Mouse (Mus musculus) cerebellum, adult 18-20 months (tissue): ENCODE measurements at regions not wholly inside any gene's neighbourhood (a gene's known extent, or its start where the extent isn't known, plus 50 kb on each side); places are given as distances from the start of the nearest gene placed in this dataset.
A peak's percentile ranks its signal among the peaks of the same experiment; 100 is the strongest.
"Not testable (repeated sequence)": the region's sequence is repeated elsewhere in the genome, so short reads cannot be mapped to it uniquely, and the experiment has no call there.

Experiments
- DNase-seq, 2 experiments: peaks; one replicate each; pipeline ENCODE4 v3.0.0; 2021

- not testable (repeated sequence) for DNase-seq
Observed at GRCm38 (mm10) chr17:93067850-93068249, 131.0 kb upstream of the Adcyap1 start.

GRCm38 (mm10) chr17:93068489-93068888 lies 130.3 kb upstream of the Adcyap1 start:
- DNase-seq: no peak

DNA sequence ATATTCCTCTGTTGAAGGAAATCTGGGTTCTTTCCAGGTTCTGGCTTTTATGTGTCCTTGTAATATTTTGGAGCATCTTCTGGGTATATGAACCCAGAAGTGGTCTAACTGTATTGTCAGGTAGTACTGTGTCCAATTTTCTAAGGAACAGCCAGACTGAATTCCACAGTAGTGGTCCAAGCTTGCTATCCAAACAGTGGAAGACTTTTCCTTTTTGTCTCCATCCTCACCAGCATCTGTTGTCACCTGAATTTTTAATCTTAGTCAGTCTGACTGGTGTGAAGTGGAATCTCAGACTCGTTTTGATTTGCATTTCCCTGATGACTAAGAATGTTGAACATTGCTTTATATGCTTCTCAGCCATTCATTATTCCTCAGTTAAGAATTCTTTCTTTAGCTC lies 114.8 kb upstream of the Adcyap1 start:
- no peak for DNase-seq

DNA sequence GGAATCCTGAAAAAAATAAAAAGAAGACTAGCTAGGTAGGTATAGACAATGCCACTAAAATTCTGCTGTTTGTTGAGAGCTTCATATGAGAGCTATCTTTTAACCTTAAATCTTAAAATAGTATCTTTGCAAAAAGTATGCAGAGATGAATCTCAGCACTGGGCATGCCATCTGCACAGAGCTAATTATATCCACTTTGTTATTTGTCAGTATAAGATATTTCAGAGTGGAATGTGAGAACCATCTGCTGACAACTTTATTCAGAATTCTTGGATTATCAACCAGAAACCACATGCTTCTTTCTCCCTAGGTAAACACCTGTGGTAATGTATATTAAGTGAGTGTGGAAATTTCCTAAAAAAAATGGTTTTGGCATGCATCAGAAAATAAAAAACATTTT lies 94.3 kb upstream of the Adcyap1 start:
- DNase-seq: no peak

DNA sequence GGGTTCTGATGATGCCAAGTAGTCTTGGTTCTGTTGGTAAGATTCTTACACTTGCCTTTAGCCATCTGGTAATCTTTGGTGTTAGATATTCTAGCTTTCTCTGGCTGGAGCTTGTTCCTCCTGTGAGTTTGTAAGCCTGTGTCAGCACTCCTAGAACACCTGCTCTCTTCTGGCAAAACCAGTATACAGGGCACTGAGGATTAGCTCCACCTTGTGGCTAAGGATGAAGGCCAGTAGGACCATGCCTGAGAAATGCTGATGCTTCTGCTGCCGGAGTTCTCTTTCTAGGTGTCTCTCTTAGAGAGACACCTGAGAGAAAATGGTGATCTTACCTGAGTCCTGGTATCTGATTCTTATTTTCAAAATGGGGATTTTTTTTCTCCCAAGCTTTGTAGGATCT lies 58.8 kb upstream of the Adcyap1 start:
- peak in 1 of 2 experiments; percentile 5 for DNase-seq

GRCm38 (mm10) chr17:93141125-93141524 lies 57.7 kb upstream of the Adcyap1 start:
- peak; percentile 13 to 17 for DNase-seq
